Mouse (Mus musculus): ENCODE data around the gene Foxk2.
A peak's percentile ranks its signal among the peaks of the same experiment; 100 is the strongest.

Foxk2 gene

GRCm38 (mm10) chr11:121259160-121260100, at the start of gene Foxk2:
Foxk2 (plus strand) TSS chr11:121259990.
- DNase-seq = peak; percentile 93

- DNase-seq = no peak
Measured at GRCm38 (mm10) chr11:121216831-121217230, 43.0 kb upstream of the Foxk2 start.

- DNase-seq = no peak
Measured at GRCm38 (mm10) chr11:121219776-121220175, 40.0 kb upstream of the Foxk2 start.

GRCm38 (mm10) chr11:121220771-121221170, 39.0 kb upstream of the Foxk2 start:
- DNase-seq = no peak

DNA sequence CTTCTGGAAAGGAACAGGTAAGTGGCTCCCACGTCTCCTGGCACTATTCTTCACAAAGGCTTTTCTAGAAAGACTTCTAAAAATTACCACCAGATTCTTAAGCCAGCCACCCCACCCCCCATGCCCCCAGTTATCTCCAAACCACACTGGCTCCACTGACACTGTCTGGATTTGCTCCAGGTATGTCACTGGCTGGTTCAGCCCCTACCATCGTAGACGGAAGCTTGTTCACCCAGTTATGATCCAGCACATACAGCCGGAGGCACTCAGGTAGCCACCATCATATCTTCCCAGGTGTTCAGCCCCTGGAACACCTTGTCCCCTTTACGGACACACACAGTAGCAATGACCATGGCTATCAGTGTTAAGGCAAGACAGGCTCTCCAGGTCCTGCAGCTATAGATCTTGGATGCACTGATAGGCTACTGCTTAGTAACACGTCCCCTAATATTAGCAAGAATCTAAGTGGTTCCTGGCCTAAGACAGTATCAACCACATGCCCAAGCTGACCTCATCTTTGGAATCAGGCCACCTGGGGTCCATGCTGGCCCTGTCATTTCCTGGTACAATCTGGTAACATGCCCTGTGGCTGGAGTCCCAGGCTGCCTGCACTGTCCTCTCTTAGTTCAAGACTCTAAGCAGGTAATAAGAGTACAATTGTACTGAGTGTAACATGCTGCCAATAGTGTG, 38.3 kb upstream of the Foxk2 start:
- DNase-seq = peak; percentile 77

DNA sequence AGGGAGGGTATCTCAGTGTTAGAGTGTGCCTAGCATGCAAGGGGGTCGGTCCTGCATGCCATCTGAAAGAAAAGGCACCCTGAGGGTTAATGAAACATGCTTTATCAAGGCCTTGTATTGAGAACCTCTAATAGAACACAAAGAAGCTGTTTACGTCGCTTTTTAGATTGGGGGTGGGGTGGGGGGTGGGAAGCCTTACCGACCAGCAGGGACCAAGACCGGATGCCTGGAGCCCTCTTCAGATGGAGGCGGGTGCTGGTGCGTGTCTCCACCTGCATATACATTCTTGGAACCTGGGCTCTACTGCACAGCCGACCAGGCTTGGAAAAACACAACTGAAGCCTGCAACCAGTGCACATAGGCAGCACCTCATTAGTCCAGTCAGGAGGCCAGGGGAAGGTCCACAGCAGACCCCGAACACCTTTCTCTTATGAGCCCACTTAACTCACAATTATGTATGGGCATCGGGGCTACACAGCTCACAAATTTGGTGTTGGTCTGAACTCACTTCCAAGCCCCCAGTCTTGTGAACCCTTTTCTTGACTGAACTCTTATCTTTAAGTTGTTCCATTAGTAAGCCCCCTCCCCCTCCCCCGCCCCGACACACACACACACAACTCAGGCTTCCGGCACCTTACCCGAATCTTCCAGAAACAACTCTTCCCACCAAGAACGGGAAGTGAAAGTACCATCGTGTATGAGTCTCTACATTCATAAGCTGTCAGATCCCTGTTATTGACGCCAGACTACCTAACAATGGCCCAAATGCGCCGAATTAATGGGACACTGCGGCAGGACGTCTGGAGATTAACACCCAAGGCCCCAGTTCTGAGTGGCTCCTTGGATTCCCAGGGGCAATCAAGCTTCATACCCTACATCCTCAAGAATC, 31.4 kb upstream of the Foxk2 start:
- no peak for DNase-seq

- peak; percentile 80 for DNase-seq
Measured at GRCm38 (mm10) chr11:121229018-121229439, 30.8 kb upstream of the Foxk2 start, which contains the start of gene Cybc1. Cybc1 (minus strand) TSS chr11:121229322.

DNA sequence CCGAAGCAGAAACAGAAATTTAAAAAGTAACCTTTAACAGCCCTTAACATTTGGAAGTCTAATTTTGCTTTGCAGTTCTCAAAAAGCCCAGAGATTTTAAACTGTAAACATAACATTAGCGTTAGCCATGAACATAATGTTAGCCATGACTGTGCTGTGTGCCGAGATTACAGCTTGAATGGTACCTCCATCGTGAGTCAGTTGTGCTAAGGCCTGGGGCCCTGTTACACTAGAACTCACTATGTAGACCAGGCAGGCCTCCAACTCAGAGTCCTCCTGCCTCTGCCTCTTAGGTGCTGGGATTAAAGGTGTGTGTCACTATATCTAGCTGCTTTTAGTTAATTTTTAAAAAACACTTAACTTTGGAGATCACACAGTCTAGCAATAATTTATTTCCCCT, 28.6 kb upstream of the Foxk2 start:
- no peak for DNase-seq

GRCm38 (mm10) chr11:121231628-121232291, 28.0 kb upstream of the Foxk2 start:
- no peak for DNase-seq

GRCm38 (mm10) chr11:121232706-121233105, 27.1 kb upstream of the Foxk2 start:
- no peak for DNase-seq

GRCm38 (mm10) chr11:121235475-121236238, 24.1 kb upstream of the Foxk2 start:
- peak; percentile 59 for DNase-seq

DNA sequence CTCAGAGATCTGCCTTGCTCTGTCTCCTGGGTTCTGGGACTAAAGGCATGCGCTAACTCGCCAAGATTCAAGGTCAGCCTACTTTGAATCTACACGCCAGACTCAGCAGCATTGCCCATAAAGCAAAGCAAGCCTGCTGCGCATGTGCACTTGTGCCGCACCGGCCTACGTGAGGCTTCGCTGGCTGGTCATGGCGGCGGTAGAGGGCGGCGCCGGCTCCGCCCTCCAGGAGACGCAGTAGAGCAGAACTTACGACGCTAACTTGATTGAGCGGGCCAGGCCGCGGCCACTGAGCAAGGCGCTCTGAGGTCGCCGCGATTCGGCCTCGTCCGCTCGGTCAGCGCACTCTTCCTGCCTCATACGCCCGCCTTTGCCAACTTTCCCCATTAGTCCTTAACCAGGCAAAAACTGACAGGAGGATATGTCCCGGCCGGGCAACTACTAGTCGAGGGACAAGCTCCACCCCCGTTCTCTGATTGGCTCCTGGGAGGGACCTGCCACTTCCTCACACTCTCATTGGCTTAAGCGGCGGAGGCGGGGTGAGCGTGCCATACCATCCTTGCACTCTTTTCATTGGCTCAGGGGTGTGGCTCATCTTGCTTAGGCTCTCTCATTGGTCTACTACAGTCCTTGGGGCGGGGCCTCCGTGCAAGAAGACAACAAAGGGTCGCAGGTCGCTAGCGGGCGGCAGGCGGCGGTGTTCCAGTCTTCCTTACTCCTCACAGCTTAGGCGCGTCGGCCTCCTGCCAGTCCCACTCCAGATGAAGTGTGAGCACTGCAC, 23.0 kb upstream of the Foxk2 start, which contains the start of gene Narf:
Gene Narf (plus strand): TSS at position 690 of the 781 bp plus-strand sequence.
- peak; percentile 100 for DNase-seq

DNA sequence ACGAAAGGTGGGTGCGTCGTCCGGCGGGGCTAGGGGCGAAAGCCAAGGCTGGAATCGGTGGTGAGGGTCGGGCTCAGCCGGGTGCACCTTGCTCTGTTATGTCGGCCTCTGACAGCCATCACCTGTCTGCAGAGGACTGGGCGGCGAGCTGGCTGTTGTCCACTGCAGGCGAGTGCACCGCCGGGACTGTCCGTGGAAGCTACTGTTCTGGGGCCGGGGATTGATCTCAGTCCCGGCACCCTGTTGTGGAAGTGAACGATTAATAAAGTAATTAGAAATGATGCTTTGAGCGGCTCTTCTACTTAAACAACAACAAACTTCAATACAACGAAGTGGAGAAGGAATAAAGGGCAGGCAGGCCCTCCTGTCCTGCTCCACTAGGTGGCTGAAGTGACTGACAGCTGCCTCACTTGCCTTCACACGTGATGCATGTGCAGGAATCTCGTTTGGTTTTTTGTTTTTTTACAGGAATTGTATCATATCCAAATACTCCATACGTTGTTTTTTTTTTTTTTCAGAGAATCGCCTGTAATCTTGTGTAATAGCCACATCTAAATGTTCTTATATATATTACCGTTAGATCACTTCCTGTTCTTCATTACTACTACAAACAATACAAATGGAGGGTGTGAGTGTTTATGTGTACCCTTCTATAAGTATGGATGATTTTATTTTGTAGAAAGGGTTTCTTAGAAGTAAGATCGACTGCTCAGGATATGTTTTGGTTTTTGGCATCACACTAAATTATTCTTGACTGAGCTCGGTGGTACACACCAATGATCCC, 22.3 kb upstream of the Foxk2 start:
- no peak for DNase-seq

GRCm38 (mm10) chr11:121239669-121240068, 20.1 kb upstream of the Foxk2 start:
- no peak for DNase-seq

- DNase-seq = no peak
Measured at GRCm38 (mm10) chr11:121250196-121250595, 9.6 kb upstream of the Foxk2 start.

GRCm38 (mm10) chr11:121260211-121260906, 569 bp downstream of the Foxk2 start:
- peak; percentile 71 for DNase-seq

DNA sequence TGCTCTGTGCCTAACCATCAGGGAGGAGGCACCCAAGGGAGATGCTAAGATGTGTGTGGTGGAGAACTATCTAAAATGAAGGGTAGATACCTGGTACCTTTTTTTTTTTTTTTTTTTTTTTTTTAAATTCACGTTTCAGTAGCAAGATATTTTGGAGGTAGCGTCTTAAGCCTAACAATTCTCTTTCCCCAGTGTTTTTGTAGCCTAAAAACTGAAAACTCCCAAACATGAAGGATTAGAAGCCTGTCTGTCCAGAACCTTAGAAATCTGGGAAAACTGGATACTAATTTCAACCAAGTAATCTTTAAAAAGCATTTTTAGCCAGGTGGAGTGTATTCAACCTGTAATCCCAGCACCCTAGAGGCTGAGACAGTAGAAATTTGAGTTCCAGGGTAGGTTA, 1.3 kb downstream of the Foxk2 start:
- DNase-seq = no peak

GRCm38 (mm10) chr11:121277516-121277915, 17.7 kb downstream of the Foxk2 start:
- DNase-seq = no peak

DNA sequence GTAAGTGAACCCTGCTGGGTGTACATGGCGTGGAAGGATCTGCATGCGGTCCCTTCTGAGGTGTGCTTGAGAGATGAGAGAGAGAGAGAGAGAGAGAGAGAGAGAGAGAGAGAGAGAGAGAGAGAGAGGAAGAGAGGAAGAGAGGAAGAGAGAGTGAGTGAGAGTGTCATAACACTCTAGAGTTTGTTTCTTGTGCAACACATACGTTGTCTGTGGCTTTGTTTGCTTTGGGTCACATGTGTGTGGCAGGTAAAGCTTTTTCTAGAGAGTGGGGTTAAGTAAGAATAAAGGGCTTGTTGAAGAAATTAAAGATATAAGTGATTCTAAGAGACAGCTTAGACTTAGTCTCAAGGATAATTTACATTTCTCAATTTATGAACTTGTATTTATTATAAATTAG, 18.2 kb downstream of the Foxk2 start:
- DNase-seq = no peak

Data from cerebellum, adult 9-11 months (tissue).